In the genomic region with DNA sequence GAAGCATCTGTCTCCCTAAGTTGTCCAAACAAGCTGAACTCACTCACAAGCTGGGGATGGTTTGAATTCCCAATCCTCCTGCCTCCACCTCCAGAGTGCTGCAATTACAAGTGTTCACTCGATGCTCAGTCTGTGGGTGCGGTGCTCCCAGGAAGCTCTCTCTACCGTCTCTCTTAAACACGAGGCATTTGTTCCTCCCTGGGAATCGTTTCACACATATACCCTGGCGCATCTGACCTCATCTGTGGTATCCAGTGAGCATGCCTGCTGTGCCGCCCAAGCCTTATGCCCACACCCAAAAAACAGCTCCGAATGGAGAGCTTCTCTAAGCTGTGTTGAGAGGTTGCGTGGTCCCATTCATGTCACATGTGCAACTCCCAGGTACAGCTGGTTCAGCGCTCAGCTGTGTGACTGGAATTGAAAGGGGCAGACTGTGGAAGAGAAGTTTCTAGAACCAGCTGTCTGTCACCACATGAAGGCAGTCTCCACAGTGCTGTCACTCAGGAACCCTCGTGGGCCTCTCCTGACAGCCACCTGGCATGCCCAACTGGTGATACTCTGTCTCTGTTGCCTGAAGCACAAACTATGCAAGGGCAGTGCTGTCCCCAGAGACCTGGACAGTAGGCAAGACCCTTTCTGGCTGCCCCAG, we compare ENCODE assay signal across 15 mouse cellular contexts. TPM values are rescaled to one million over a fixed set of nuclear protein-coding genes. Genes with fewer than 3 reads are reported as not detected.
DNase-seq lines count a peak whose midpoint lies in the region; ATAC-seq and TF ChIP-seq lines count a peak whose summit lies in the region.
"Had no signal": no experiment of that assay in that cellular context is flagged by ENCODE, and none has a peak within 500 bp of the region (broad histone marks: within the 10 kb centered on the region; RNA-seq: fewer than 3 reads in every experiment).

No protein-coding gene starts in this region.

- no peak overlapping the region for H3K4me2 ChIP-seq in hindbrain, embryonic 11.5 days (replicated peaks; ENCODE audit: low read depth, low read length)
- no peak overlapping the region for H3K4me2 ChIP-seq in hindbrain, embryonic 13.5 days
- H3K4me2 ChIP-seq: heart, embryonic 11.5 days; limb, embryonic 12.5 days; stomach, embryonic 15.5 days had no signal

- no peak for ATAC-seq in hindbrain, embryonic 11.5 days (ENCODE audit: low FRiP score)
- no peak; the same call in 1 of the 2 replicates for ATAC-seq in hindbrain, embryonic 13.5 days (ENCODE audit: low FRiP score)
- ATAC-seq in activated CD4-positive, CD25-positive, alpha-beta regulatory T cell, adult 4 months = no peak
- ATAC-seq: liver, postnatal 0 days had no signal

- peak overlapping the region; percentile 56 for H3K27ac ChIP-seq in hindbrain, embryonic 10.5 days
- H3K27ac ChIP-seq in hindbrain, embryonic 11.5 days (ENCODE audit: low read depth, low read length) = no peak overlapping the region; the same call in 1 of the 2 replicates
- H3K27ac ChIP-seq in cortical plate, adult 2 months (ENCODE audit: insufficient read depth, low read length) = 0 out of 2 replicates have a peak overlapping the region, but pooled peaks have one; percentile 22
- H3K27ac ChIP-seq in hindbrain, embryonic 13.5 days = peak overlapping the region; percentile 75; the same call in 1 of the 2 replicates
- H3K27ac ChIP-seq in thymus, adult 2 months (ENCODE audit: control insufficient read depth, insufficient read depth, low read length) = peak overlapping the region; percentile 76
- H3K27ac ChIP-seq: limb, embryonic 12.5 days; stomach, embryonic 15.5 days had no signal

- H3K4me1 ChIP-seq in hindbrain, embryonic 10.5 days (replicated peaks) = peaks cover 77% of the 10 kb centered on the region
- peaks cover 2% of the 10 kb centered on the region for H3K4me1 ChIP-seq in hindbrain, embryonic 11.5 days (replicated peaks; ENCODE audit: control insufficient read depth, insufficient read depth, low read length)
- H3K4me1 ChIP-seq in cortical plate, adult 2 months (ENCODE audit: control insufficient read depth, insufficient read depth, low read length) = peaks cover 4% of the 10 kb centered on the region
- H3K4me1 ChIP-seq in hindbrain, embryonic 13.5 days (replicated peaks) = peaks cover 40% of the 10 kb centered on the region
- H3K4me1 ChIP-seq in thymus, adult 2 months (replicated peaks; ENCODE audit: control insufficient read depth, insufficient read depth, low read length) = peaks cover 66% of the 10 kb centered on the region

- no peaks in the 10 kb centered on the region for H3K9me3 ChIP-seq in hindbrain, embryonic 10.5 days
- H3K9me3 ChIP-seq in hindbrain, embryonic 11.5 days (ENCODE audit: control insufficient read depth, low read length) = no peaks in the 10 kb centered on the region
- H3K9me3 ChIP-seq in hindbrain, embryonic 13.5 days = no peaks in the 10 kb centered on the region
- H3K9me3 ChIP-seq: limb, embryonic 12.5 days; stomach, embryonic 15.5 days had no signal

- no peak for TF ChIP-seq CTCF in cortical plate, adult 2 months (IDR thresholded peaks at IDR 0.05; ENCODE audit: extremely low read depth, insufficient read depth, low read length)
- TF ChIP-seq CTCF in thymus, adult 2 months (IDR thresholded peaks at IDR 0.05; ENCODE audit: borderline replicate concordance, control insufficient read depth, extremely low read depth, insufficient read depth, low read length, poor library complexity) = no peak

- DNase-seq in hindbrain, embryonic 10.5 days (ENCODE audit: low spot score) = no peak
- DNase-seq in hindbrain, embryonic 11.5 days (ENCODE audit: low spot score) = no peak
- DNase-seq in thymus, adult 2 months = peak; percentile 48
- no peak for DNase-seq in lung, postnatal 25 days (ENCODE audit: low spot score)
- no peak for DNase-seq in heart, postnatal 4 days
- DNase-seq: adrenal gland, postnatal 36 days; cerebellum, adult 18-20 months; liver, postnatal 0 days had no signal

- H3K4me3 ChIP-seq in hindbrain, embryonic 10.5 days = no peak overlapping the region
- H3K4me3 ChIP-seq in hindbrain, embryonic 11.5 days (ENCODE audit: low read depth, low read length) = no peak overlapping the region
- no peak overlapping the region for H3K4me3 ChIP-seq in cortical plate, adult 2 months (ENCODE audit: insufficient read depth, low read length)
- H3K4me3 ChIP-seq in hindbrain, embryonic 13.5 days = no peak overlapping the region
- no peak overlapping the region for H3K4me3 ChIP-seq in thymus, adult 2 months (ENCODE audit: control insufficient read depth, insufficient read depth, low read length)
- H3K4me3 ChIP-seq: limb, embryonic 12.5 days; stomach, embryonic 15.5 days had no signal

- H3K36me3 ChIP-seq in hindbrain, embryonic 10.5 days = peaks cover 31% of the 10 kb centered on the region
- no peaks in the 10 kb centered on the region for H3K36me3 ChIP-seq in hindbrain, embryonic 11.5 days (ENCODE audit: control insufficient read depth, insufficient read depth, low read length)
- peaks cover 8% of the 10 kb centered on the region for H3K36me3 ChIP-seq in hindbrain, embryonic 13.5 days
- H3K36me3 ChIP-seq in thymus, adult 2 months (ENCODE audit: control insufficient read depth, insufficient read depth, low read length) = no peaks in the 10 kb centered on the region

- TF ChIP-seq POLR2A in cortical plate, adult 2 months (IDR thresholded peaks at IDR 0.05; ENCODE audit: extremely low read depth, insufficient read depth, low read length) = 0 out of 2 replicates have a peak, but pooled peaks have one; percentile 18
- TF ChIP-seq POLR2A in thymus, adult 2 months (IDR thresholded peaks at IDR 0.05; ENCODE audit: control insufficient read depth, extremely low read depth, insufficient read depth, low read length, poor library complexity) = no peak

- H3K27me3 ChIP-seq in hindbrain, embryonic 10.5 days (ENCODE audit: insufficient read depth, poor library complexity, severe bottlenecking) = no peaks in the 10 kb centered on the region
- no peaks in the 10 kb centered on the region for H3K27me3 ChIP-seq in hindbrain, embryonic 11.5 days (ENCODE audit: control insufficient read depth, insufficient read depth, low read length)
- H3K27me3 ChIP-seq in hindbrain, embryonic 13.5 days = no peaks in the 10 kb centered on the region
- H3K27me3 ChIP-seq in thymus, adult 2 months (ENCODE audit: control insufficient read depth, insufficient read depth, low read length) = no peaks in the 10 kb centered on the region
- H3K27me3 ChIP-seq: stomach, embryonic 15.5 days had no signal

- 86% methylated on average over 11 of the region's 11 CpGs for WGBS in hindbrain, embryonic 10.5 days
- WGBS in hindbrain, embryonic 11.5 days = 90% methylated on average over 11 of the region's 11 CpGs
- WGBS in hindbrain, embryonic 13.5 days = 85% methylated on average over 11 of the region's 11 CpGs
- 64% methylated on average over 11 of the region's 11 CpGs for WGBS in thymus, adult 2 months

- no peak overlapping the region for H3K9ac ChIP-seq in hindbrain, embryonic 11.5 days (ENCODE audit: low read depth, low read length)
- H3K9ac ChIP-seq in hindbrain, embryonic 13.5 days = no peak overlapping the region
- H3K9ac ChIP-seq: limb, embryonic 12.5 days; liver, postnatal 0 days; stomach, embryonic 15.5 days had no signal

RNA-seq across cellular contexts. Expression of a gene that starts 29.4 kb away (rescaled TPM):
- polyA plus RNA-seq in hindbrain, embryonic 10.5 days (2016; fragmentation: Nextera tagmentation; extraction: Ambion mirVana) = 27.3 and 29.4 TPM in 2 replicates
- 23.1 and 26.9 TPM in 2 replicates for polyA plus RNA-seq in hindbrain, embryonic 11.5 days (2014; fragmentation: Nextera tagmentation; extraction: Ambion mirVana)
- polyA plus RNA-seq in cortical plate, adult 2 months (2012; rRNA removed) = 17.2 and 17.9 TPM in 2 replicates
- 22.6 and 24.0 TPM in 2 replicates for polyA plus RNA-seq in hindbrain, embryonic 13.5 days (2015; fragmentation: Nextera tagmentation; extraction: Ambion mirVana)
- polyA plus RNA-seq in thymus, adult 2 months (2012; rRNA removed) = 25.2 and 25.8 TPM in 2 replicates
- total RNA-seq in heart, postnatal 4 days (2021) = 10 to 100 TPM; 26.2 to 27.6 TPM
- polyA plus RNA-seq in activated CD4-positive, CD25-positive, alpha-beta regulatory T cell, adult 4 months (2017; shearing (Covaris generic)) = 10 to 100 TPM; 12.1 to 16.7 TPM

RNA-seq across cellular contexts. Expression of a gene that starts 37.8 kb away (rescaled TPM):
- polyA plus RNA-seq in hindbrain, embryonic 10.5 days (2016; fragmentation: Nextera tagmentation; extraction: Ambion mirVana) = 9.1 and 10.7 TPM in 2 replicates
- polyA plus RNA-seq in hindbrain, embryonic 11.5 days (2014; fragmentation: Nextera tagmentation; extraction: Ambion mirVana) = 7.1 TPM in 2 replicates
- polyA plus RNA-seq in cortical plate, adult 2 months (2012; rRNA removed) = 42.5 and 51.6 TPM in 2 replicates
- 11.1 and 11.8 TPM in 2 replicates for polyA plus RNA-seq in hindbrain, embryonic 13.5 days (2015; fragmentation: Nextera tagmentation; extraction: Ambion mirVana)
- 0.94 and 1.0 TPM in 2 replicates for polyA plus RNA-seq in thymus, adult 2 months (2012; rRNA removed)
- under 1 TPM; 0.45 to 0.48 TPM for total RNA-seq in heart, postnatal 4 days (2021)
- polyA plus RNA-seq in activated CD4-positive, CD25-positive, alpha-beta regulatory T cell, adult 4 months (2017; shearing (Covaris generic)) = under 1 TPM in 1 of 2 experiments, not detected in 1; 0.25 TPM
- total RNA-seq: megakaryocyte progenitor cell, adult 5-6 weeks had no signal
- polyA plus RNA-seq: liver, postnatal 0 days had no signal
